Mouse (Mus musculus) stomach, postnatal 0 days (tissue): ENCODE results near the gene Wfikkn1.

Source experiments
- CTCF ChIP-seq: IDR thresholded peaks from 2 replicates; pipeline ENCODE4 v1.5.1; 2016; ENCODE audit warnings: antibody characterized with exemption, low read depth, mild to moderate bottlenecking, moderate library complexity
- EP300 ChIP-seq: optimal IDR thresholded peaks from 2 replicates; pipeline ENCODE3; 2016; ENCODE audit warnings: antibody characterized with exemption

- no peak for TF ChIP-seq CTCF
- TF ChIP-seq EP300: no peak
Observed at GRCm38 (mm10) chr17:25837076-25837410, 43.6 kb downstream of the Wfikkn1 start, which contains the start of gene Rhbdl1.
